Mouse (Mus musculus) megakaryocyte, embryonic 14.5 days (primary cell): ENCODE measurements around the gene Wnk2. TPM values are rescaled to one million over a fixed set of nuclear protein-coding genes. Genes with fewer than 3 reads are reported as not detected.

Source experiments
- H3K27me3 ChIP-seq: replicated peaks from 2 replicates; pipeline ENCODE3; 2012; ENCODE audit warnings: inconsistent platforms
- H3K36me3 ChIP-seq: replicated peaks from 2 replicates; pipeline ENCODE3; 2012; ENCODE audit warnings: low read length, inconsistent platforms, mixed read lengths
- H3K4me1 ChIP-seq: 2 replicates; pipeline ENCODE4 v1.6.1; 2012; ENCODE audit warnings: inconsistent platforms
- H3K4me3 ChIP-seq: replicated peaks from 2 replicates; pipeline ENCODE3; 2012; ENCODE audit warnings: moderate library complexity, mild to moderate bottlenecking, inconsistent platforms
- H3K9me3 ChIP-seq: 2 replicates; pipeline ENCODE4 v1.6.1; 2012; ENCODE audit warnings: inconsistent platforms
- FLI1 ChIP-seq: IDR thresholded peaks from 2 replicates; pipeline ENCODE4 v1.6.1; 2012; ENCODE audit warnings: low read length, inconsistent platforms, mixed read lengths
- GATA1 ChIP-seq: IDR thresholded peaks from 3 replicates; pipeline ENCODE4 v1.6.1; 2012; ENCODE audit warnings: mixed read lengths, low read length, inconsistent platforms, borderline replicate concordance
- polyA plus RNA-seq: library from polyadenylated mRNA; stranded (reverse); fragments of >175 nt; gene quantifications from 2 replicates; pipeline ENCODE4 v1.2.3, GENCODE M21; 2012; ENCODE audit warnings: low replicate concordance; ENCODE audit not compliant: insufficient read depth

Wnk2 gene
- polyA plus RNA-seq, 1 experiment: 0.02 TPM

- peaks cover 96% of the 10 kb centered on the region for H3K27me3 ChIP-seq
- TF ChIP-seq GATA1: no peak
- no peak for TF ChIP-seq FLI1
- H3K36me3 ChIP-seq: no peaks in the 10 kb centered on the region
- H3K4me3 ChIP-seq: peak overlapping the region; percentile 88
- H3K9me3 ChIP-seq: no peaks in the 10 kb centered on the region
- H3K4me1 ChIP-seq: peaks cover 22% of the 10 kb centered on the region
These were observed 1.6 kb downstream of the Wnk2 start for GRCm38 (mm10) chr13:49146040-49146697.

GRCm38 (mm10) chr13:49145396-49145795, 2.4 kb downstream of the Wnk2 start:
- Histone ChIP-seq H3K27me3 (peaks cover 96% of the 10 kb centered on the region), H3K36me3 (no peaks in the 10 kb centered on the region), H3K4me1 (peaks cover 22% of the 10 kb centered on the region), H3K4me3 (no peak overlapping the region), H3K9me3 (no peaks in the 10 kb centered on the region)
- TF ChIP-seq GATA1 (no peak), FLI1 (no peak)

- Histone ChIP-seq H3K27me3 (peaks cover 94% of the 10 kb centered on the region), H3K4me1 (peaks cover 22% of the 10 kb centered on the region), H3K36me3 (no peaks in the 10 kb centered on the region), H3K4me3 (no peak overlapping the region), H3K9me3 (no peaks in the 10 kb centered on the region)
- TF ChIP-seq FLI1: no peak
- no peak for TF ChIP-seq GATA1
These were observed 3.4 kb downstream of the Wnk2 start for GRCm38 (mm10) chr13:49144451-49144850.

- peaks cover 89% of the 10 kb centered on the region for H3K27me3 ChIP-seq
- H3K36me3 ChIP-seq: no peaks in the 10 kb centered on the region
- no peaks in the 10 kb centered on the region for H3K9me3 ChIP-seq
- H3K4me1 ChIP-seq: peaks cover 22% of the 10 kb centered on the region
- TF ChIP-seq GATA1 (no peak), FLI1 (no peak)
- no peak overlapping the region for H3K4me3 ChIP-seq
These were observed 4.5 kb downstream of the Wnk2 start for GRCm38 (mm10) chr13:49143323-49143722.

- no peaks in the 10 kb centered on the region for H3K9me3 ChIP-seq
- TF ChIP-seq GATA1 (no peak), FLI1 (no peak)
- peaks cover 14% of the 10 kb centered on the region for H3K4me1 ChIP-seq
- H3K36me3 ChIP-seq: no peaks in the 10 kb centered on the region
- no peak overlapping the region for H3K4me3 ChIP-seq
- H3K27me3 ChIP-seq: peaks cover 84% of the 10 kb centered on the region
These were observed 5.4 kb downstream of the Wnk2 start for GRCm38 (mm10) chr13:49142396-49142795.

- Histone ChIP-seq H3K4me3 (no peak overlapping the region), H3K36me3 (no peaks in the 10 kb centered on the region), H3K4me1 (no peaks in the 10 kb centered on the region), H3K9me3 (no peaks in the 10 kb centered on the region), H3K27me3 (peaks cover 78% of the 10 kb centered on the region)
- TF ChIP-seq GATA1 (no peak), FLI1 (no peak)
These were observed 7.2 kb downstream of the Wnk2 start for GRCm38 (mm10) chr13:49140567-49140966.

GRCm38 (mm10) chr13:49134491-49134890, 13.3 kb downstream of the Wnk2 start:
- peaks cover 76% of the 10 kb centered on the region for H3K27me3 ChIP-seq
- no peaks in the 10 kb centered on the region; the same call in 1 of the 2 replicates for H3K4me1 ChIP-seq
- H3K4me3 ChIP-seq: no peak overlapping the region
- no peaks in the 10 kb centered on the region for H3K9me3 ChIP-seq
- TF ChIP-seq GATA1 (no peak), FLI1 (no peak)
- H3K36me3 ChIP-seq: no peaks in the 10 kb centered on the region

- Histone ChIP-seq H3K9me3 (no peaks in the 10 kb centered on the region), H3K4me1 (no peaks in the 10 kb centered on the region; the same call in 1 of the 2 replicates), H3K36me3 (no peaks in the 10 kb centered on the region), H3K4me3 (no peak overlapping the region), H3K27me3 (peaks cover 78% of the 10 kb centered on the region)
- no peak for TF ChIP-seq FLI1
- TF ChIP-seq GATA1: no peak
These were observed 14.7 kb downstream of the Wnk2 start for GRCm38 (mm10) chr13:49133125-49133524.

GRCm38 (mm10) chr13:49131946-49132687, 15.7 kb downstream of the Wnk2 start:
- Histone ChIP-seq H3K4me3 (no peak overlapping the region), H3K36me3 (no peaks in the 10 kb centered on the region), H3K4me1 (no peaks in the 10 kb centered on the region; the same call in 1 of the 2 replicates), H3K9me3 (no peaks in the 10 kb centered on the region), H3K27me3 (peaks cover 81% of the 10 kb centered on the region)
- TF ChIP-seq FLI1 (no peak), GATA1 (no peak)

GRCm38 (mm10) chr13:49131342-49131855, 16.4 kb downstream of the Wnk2 start:
- no peak for TF ChIP-seq FLI1
- no peak for TF ChIP-seq GATA1
- Histone ChIP-seq H3K4me1 (no peaks in the 10 kb centered on the region; the same call in 1 of the 2 replicates), H3K9me3 (no peaks in the 10 kb centered on the region), H3K27me3 (peaks cover 79% of the 10 kb centered on the region), H3K4me3 (no peak overlapping the region), H3K36me3 (no peaks in the 10 kb centered on the region)
